Mouse (Mus musculus) CH12.LX (cell line): ENCODE data around the gene Olfr1009.

Source experiments
- NELFE ChIP-seq: IDR thresholded peaks from 2 replicates; pipeline ENCODE4 v1.6.1; 2011; ENCODE audit warnings: low read depth, low read length, improper control_type of control experiment
- POLR2A ChIP-seq: IDR thresholded peaks from 2 replicates; pipeline ENCODE4 v1.6.1; 2011; ENCODE audit warnings: low read depth, mild to moderate bottlenecking, improper control_type of control experiment, low read length
- ZKSCAN1 ChIP-seq: IDR thresholded peaks from 2 replicates; pipeline ENCODE4 v1.6.1; 2012; ENCODE audit warnings: low read depth, inconsistent platforms, low read length, improper control_type of control experiment, borderline replicate concordance

DNA sequence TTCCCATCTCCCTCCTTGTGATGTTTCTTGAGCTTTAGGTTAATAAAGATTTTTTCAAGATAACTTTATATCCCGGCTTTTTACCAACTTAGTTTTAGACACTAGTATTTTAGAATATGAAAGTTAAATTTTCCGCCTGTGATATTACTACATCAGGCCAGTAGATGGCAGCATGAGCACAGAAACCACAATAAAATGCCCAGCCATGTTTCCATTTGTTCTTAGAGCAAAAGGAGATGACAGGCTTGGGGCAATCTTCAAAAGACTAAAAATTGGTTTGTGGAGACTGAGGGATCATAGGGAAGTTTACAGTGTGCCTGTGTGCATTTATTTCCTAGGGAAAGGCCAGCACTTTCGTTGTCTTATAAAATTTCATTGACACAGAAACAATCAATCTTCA is 10.6 kb downstream of the Olfr1009 start:
- no peak for TF ChIP-seq POLR2A
- TF ChIP-seq NELFE, result no peak
- TF ChIP-seq ZKSCAN1, result no peak
